Mouse (Mus musculus) heart, postnatal 0 days (tissue): ENCODE measurements at regions not wholly inside any gene's neighbourhood (a gene's known extent, or its start where the extent isn't known, plus 50 kb on each side); places are given as distances from the start of the nearest gene placed in this dataset.

Source experiments
- ATAC-seq: fragments of 200-750 bp; cut with Nextera tagmentation; 2 replicates; pipeline ENCODE4 v1.8.0; 2017; ENCODE audit warnings: low read depth, moderate number of reproducible peaks, moderate library complexity; ENCODE audit not compliant: insufficient read depth
- DNase-seq: peaks from one replicate; pipeline ENCODE4 v3.0.0-alpha.2; 2016; ENCODE audit warnings: low spot score
- H3K27ac ChIP-seq: fragments of 300-500 bp; sonication (generic); 2 replicates; pipeline ENCODE4 v1.5.1; 2014; ENCODE audit warnings: low read depth, mild to moderate bottlenecking
- H3K27me3 ChIP-seq: fragments of 300-500 bp; sonication (generic); 2 replicates; pipeline ENCODE4 v1.6.1; 2014; ENCODE audit warnings: low read length, mixed read lengths; ENCODE audit not compliant: control insufficient read depth, insufficient read depth
- H3K36me3 ChIP-seq: fragments of 300-500 bp; sonication (generic); replicated peaks from 2 replicates; pipeline ENCODE4 v1.6.1; 2014; ENCODE audit warnings: low read length, mixed read lengths; ENCODE audit not compliant: control insufficient read depth, insufficient read depth
- H3K4me1 ChIP-seq: fragments of 300-500 bp; sonication (generic); 2 replicates; pipeline ENCODE4 v1.6.1; 2014; ENCODE audit warnings: antibody characterized with exemption; ENCODE audit not compliant: control insufficient read depth, insufficient read depth
- H3K4me2 ChIP-seq: fragments of 300-500 bp; sonication (generic); 2 replicates; pipeline ENCODE4 v1.6.1; 2014; ENCODE audit warnings: low read depth, mild to moderate bottlenecking, low read length, moderate library complexity
- H3K4me3 ChIP-seq: fragments of 300-500 bp; sonication (generic); 2 replicates; pipeline ENCODE4 v1.5.1; 2014; ENCODE audit warnings: low read depth, low read length
- H3K9ac ChIP-seq: fragments of 300-500 bp; sonication (generic); replicated peaks from 2 replicates; pipeline ENCODE4 v1.6.1; 2014; ENCODE audit warnings: low read depth, low read length, mixed read lengths
- H3K9me3 ChIP-seq: fragments of 300-500 bp; sonication (generic); replicated peaks from 2 replicates; pipeline ENCODE4 v1.6.1; 2016; ENCODE audit warnings: low read length; ENCODE audit not compliant: control insufficient read depth
- CTCF ChIP-seq: IDR thresholded peaks from 2 replicates; pipeline ENCODE4 v1.5.1; 2016; ENCODE audit warnings: antibody characterized with exemption, control low read depth, low read depth
- EP300 ChIP-seq: IDR thresholded peaks from 2 replicates; pipeline ENCODE4 v1.6.1; 2016; ENCODE audit warnings: antibody characterized with exemption, low read depth
- WGBS: fragments of 180-500 bp; shearing (Covaris S2); extraction: QIAGEN DNeasy Blood & Tissue Kit; methylation state at CpG from one replicate; pipeline ENCODE4 v1.1.7; 2014; 5-methylcytosine and 5-hydroxymethylcytosine counted together

- ATAC-seq (no peak), DNase-seq (no peak)
- Histone ChIP-seq H3K4me2 (no peak overlapping the region), H3K4me3 (no peak overlapping the region), H3K9me3 (no peaks in the 10 kb centered on the region), H3K27me3 (no peaks in the 10 kb centered on the region), H3K4me1 (no peaks in the 10 kb centered on the region), H3K36me3 (no peaks in the 10 kb centered on the region), H3K9ac (no peak overlapping the region), H3K27ac (no peak overlapping the region)
- TF ChIP-seq EP300 (no peak), CTCF (no peak)
Measured at GRCm38 (mm10) chr8:102518446-102518845, 267.0 kb downstream of the Cdh11 start.

GRCm38 (mm10) chr8:102515748-102516147, 269.7 kb downstream of the Cdh11 start:
- Histone ChIP-seq H3K4me3 (no peak overlapping the region), H3K4me1 (no peaks in the 10 kb centered on the region), H3K4me2 (no peak overlapping the region), H3K27me3 (no peaks in the 10 kb centered on the region), H3K36me3 (no peaks in the 10 kb centered on the region), H3K27ac (no peak overlapping the region), H3K9ac (no peak overlapping the region), H3K9me3 (no peaks in the 10 kb centered on the region)
- DNase-seq = no peak
- no peak for ATAC-seq
- TF ChIP-seq EP300 (no peak), CTCF (peak; percentile 43)

GRCm38 (mm10) chr8:102514805-102515424, 270.5 kb downstream of the Cdh11 start:
- Histone ChIP-seq H3K9ac (no peak overlapping the region), H3K9me3 (no peaks in the 10 kb centered on the region), H3K27me3 (no peaks in the 10 kb centered on the region), H3K4me1 (no peaks in the 10 kb centered on the region), H3K36me3 (no peaks in the 10 kb centered on the region), H3K27ac (no peak overlapping the region), H3K4me3 (no peak overlapping the region), H3K4me2 (no peak overlapping the region)
- DNase-seq (no peak), ATAC-seq (no peak)
- no peak for TF ChIP-seq EP300
- TF ChIP-seq CTCF = no peak
- WGBS = 80% methylated on average over 2 of the region's 2 CpGs

- Histone ChIP-seq H3K4me1 (no peaks in the 10 kb centered on the region), H3K4me2 (no peak overlapping the region), H3K27me3 (no peaks in the 10 kb centered on the region), H3K36me3 (no peaks in the 10 kb centered on the region), H3K27ac (no peak overlapping the region), H3K4me3 (no peak overlapping the region), H3K9ac (no peak overlapping the region), H3K9me3 (no peaks in the 10 kb centered on the region)
- ATAC-seq (no peak), DNase-seq (no peak)
- 64% methylated on average over 4 of the region's 4 CpGs for WGBS
- TF ChIP-seq CTCF (no peak), EP300 (no peak)
Measured at GRCm38 (mm10) chr8:102500751-102501150, 284.7 kb downstream of the Cdh11 start.

- Histone ChIP-seq H3K27ac (no peak overlapping the region), H3K36me3 (no peaks in the 10 kb centered on the region), H3K4me1 (no peaks in the 10 kb centered on the region), H3K9ac (no peak overlapping the region), H3K4me3 (no peak overlapping the region), H3K27me3 (no peaks in the 10 kb centered on the region), H3K9me3 (no peaks in the 10 kb centered on the region), H3K4me2 (no peak overlapping the region)
- TF ChIP-seq EP300 (no peak), CTCF (no peak)
- WGBS = 69% methylated on average over 3 of the region's 3 CpGs
- no peak for DNase-seq
- no peak for ATAC-seq
Measured at GRCm38 (mm10) chr8:102500202-102500601, 285.2 kb downstream of the Cdh11 start.

GRCm38 (mm10) chr8:102499091-102499490, 286.4 kb downstream of the Cdh11 start:
- no peak overlapping the region for H3K9ac ChIP-seq
- H3K36me3 ChIP-seq = no peaks in the 10 kb centered on the region
- H3K4me3 ChIP-seq = no peak overlapping the region
- DNase-seq = no peak
- no peak overlapping the region for H3K4me2 ChIP-seq
- no peaks in the 10 kb centered on the region for H3K9me3 ChIP-seq
- no peaks in the 10 kb centered on the region for H3K27me3 ChIP-seq
- no peak for TF ChIP-seq EP300
- TF ChIP-seq CTCF = no peak
- WGBS = 65% methylated on average over 4 of the region's 4 CpGs
- H3K4me1 ChIP-seq = no peaks in the 10 kb centered on the region
- H3K27ac ChIP-seq = no peak overlapping the region
- no peak for ATAC-seq
